Mouse (Mus musculus) small intestine, adult 2 months (tissue): ENCODE measurements around the gene Mef2b. TPM values are rescaled to one million over a fixed set of nuclear protein-coding genes. Genes with fewer than 3 reads are reported as not detected.

Experiments used
- H3K27ac ChIP-seq: fragments of 200-500 bp; 2 replicates; pipeline ENCODE4 v1.5.1; 2012; ENCODE audit warnings: low read depth, low read length, control low read depth, inconsistent platforms; ENCODE audit not compliant: insufficient read depth
- H3K27me3 ChIP-seq: fragments of 200-500 bp; 2 replicates; pipeline ENCODE4 v1.6.1; 2012; ENCODE audit warnings: mild to moderate bottlenecking, moderate library complexity, low read length, inconsistent platforms; ENCODE audit not compliant: control insufficient read depth, insufficient read depth
- H3K36me3 ChIP-seq: fragments of 200-500 bp; 2 replicates; pipeline ENCODE4 v1.6.1; 2012; ENCODE audit warnings: mild to moderate bottlenecking, low read length, control low read depth, inconsistent platforms; ENCODE audit not compliant: control insufficient read depth, insufficient read depth
- H3K4me1 ChIP-seq: fragments of 200-500 bp; 2 replicates; pipeline ENCODE4 v1.6.1; 2012; ENCODE audit warnings: low read length, inconsistent platforms, mixed read lengths; ENCODE audit not compliant: control insufficient read depth, insufficient read depth, insufficient read length
- H3K4me3 ChIP-seq: fragments of 200-500 bp; 2 replicates; pipeline ENCODE4 v1.5.1; 2012; ENCODE audit warnings: low read depth, mild to moderate bottlenecking, control low read depth, inconsistent platforms, low read length, moderate library complexity
- CTCF ChIP-seq: fragments of 200-500 bp; IDR thresholded peaks from 2 replicates; pipeline ENCODE4 v1.5.1; 2012; ENCODE audit warnings: low read depth, mild to moderate bottlenecking, control low read depth, inconsistent platforms, low read length, moderate library complexity, mixed read lengths; ENCODE audit not compliant: insufficient replicate concordance, insufficient read length; ENCODE audit errors: extremely low read depth
- POLR2A ChIP-seq: fragments of 200-500 bp; IDR thresholded peaks from 2 replicates; pipeline ENCODE4 v1.6.1; 2012; ENCODE audit warnings: low read depth, mild to moderate bottlenecking, control low read depth, inconsistent platforms, low read length, moderate library complexity
- WGBS: fragments of 180-500 bp; shearing (Covaris S2); methylation state at CpG from one replicate; pipeline ENCODE4 v1.1.7; 2018; 5-methylcytosine and 5-hydroxymethylcytosine counted together
- polyA plus RNA-seq: library from polyadenylated mRNA; depleted of rRNA; stranded (reverse); fragments of >200 nt; gene quantifications from 2 replicates; pipeline ENCODE4 v1.2.3, GENCODE M21; 2012

Gene Mef2b
- polyA plus RNA-seq, 1 experiment, result 5.3 TPM

DNA sequence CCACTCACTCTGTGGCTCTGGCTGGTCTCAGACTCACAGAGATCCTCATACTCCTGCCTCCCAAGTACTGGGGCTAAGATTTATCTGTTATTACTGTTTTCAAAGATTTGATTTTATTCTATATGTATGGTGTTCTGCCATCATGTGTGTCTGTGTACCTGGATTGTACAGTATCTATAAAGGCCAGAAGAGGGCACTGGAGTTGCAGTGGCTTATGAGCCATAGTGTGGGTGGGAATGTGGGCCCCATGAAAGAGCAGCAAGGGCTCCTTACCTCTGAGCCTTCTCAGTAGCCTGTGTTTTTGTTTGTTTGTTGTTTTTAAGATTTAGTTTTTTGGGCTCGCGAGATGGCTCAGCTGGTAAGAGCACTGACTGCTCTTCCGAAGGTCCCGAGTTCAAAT is 39.6 kb downstream of the Mef2b start:
- WGBS, result 96% methylated on average over 4 of the region's 4 CpGs

DNA sequence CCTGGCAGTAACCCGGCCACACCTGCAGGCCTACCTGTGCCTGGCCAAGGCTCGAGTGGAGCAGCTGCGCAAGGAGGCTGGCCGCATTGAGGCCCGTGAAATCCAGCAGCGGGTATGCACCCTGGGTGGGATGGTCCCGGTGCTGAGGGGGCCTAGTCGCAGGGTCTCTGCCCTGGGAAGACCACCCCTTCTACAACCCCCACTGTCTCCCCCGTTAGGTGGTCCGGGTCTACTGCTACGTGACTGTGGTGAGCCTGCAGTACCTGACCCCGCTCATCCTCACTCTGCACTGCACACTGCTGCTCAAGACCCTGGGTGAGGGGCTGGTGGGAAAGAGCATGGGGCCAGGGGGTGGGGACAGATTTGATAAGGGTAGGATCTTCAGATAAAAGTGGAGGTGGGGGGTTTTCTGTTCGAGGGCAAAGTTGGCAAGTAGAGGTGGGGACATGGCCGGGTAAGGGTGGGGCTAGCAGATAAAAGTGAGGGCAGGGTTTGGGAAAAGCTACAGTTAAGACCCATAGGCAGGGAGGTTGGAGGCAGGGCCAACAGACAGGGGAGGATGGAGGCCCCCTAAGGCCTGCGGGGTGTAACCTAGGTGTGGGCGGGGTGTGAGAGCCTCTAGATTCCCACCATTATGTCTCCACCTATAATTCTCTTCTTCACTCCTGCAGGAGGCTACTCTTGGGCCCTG is 41.8 kb downstream of the Mef2b start:
- Histone ChIP-seq H3K36me3 (peaks cover 35% of the 10 kb centered on the region), H3K4me1 (peaks cover 8% of the 10 kb centered on the region), H3K27ac (no peak overlapping the region), H3K4me3 (no peak overlapping the region), H3K27me3 (no peaks in the 10 kb centered on the region)
- 62% methylated on average over 16 of the region's 16 CpGs for WGBS
- TF ChIP-seq POLR2A (no peak), CTCF (no peak)

More for the DNA sequence above, 39.6 kb downstream of the Mef2b start:
- Histone ChIP-seq H3K4me1 (peaks cover 2% of the 10 kb centered on the region; the same call in 1 of the 2 replicates), H3K36me3 (peaks cover 35% of the 10 kb centered on the region), H3K27ac (no peak overlapping the region), H3K27me3 (no peaks in the 10 kb centered on the region), H3K4me3 (no peak overlapping the region)
- TF ChIP-seq POLR2A (no peak), CTCF (peak; percentile 43; the same call in 1 of the 2 replicates)

GRCm38 (mm10) chr8:70181903-70182252 is 42.4 kb downstream of the Mef2b start:
- H3K4me1 ChIP-seq, result peaks cover 13% of the 10 kb centered on the region
- TF ChIP-seq POLR2A (no peak), CTCF (no peak)
- no peak overlapping the region for H3K4me3 ChIP-seq
- 21% methylated on average over 2 of the region's 2 CpGs for WGBS
- peaks cover 32% of the 10 kb centered on the region for H3K36me3 ChIP-seq
- no peaks in the 10 kb centered on the region for H3K27me3 ChIP-seq
- no peak overlapping the region for H3K27ac ChIP-seq

DNA sequence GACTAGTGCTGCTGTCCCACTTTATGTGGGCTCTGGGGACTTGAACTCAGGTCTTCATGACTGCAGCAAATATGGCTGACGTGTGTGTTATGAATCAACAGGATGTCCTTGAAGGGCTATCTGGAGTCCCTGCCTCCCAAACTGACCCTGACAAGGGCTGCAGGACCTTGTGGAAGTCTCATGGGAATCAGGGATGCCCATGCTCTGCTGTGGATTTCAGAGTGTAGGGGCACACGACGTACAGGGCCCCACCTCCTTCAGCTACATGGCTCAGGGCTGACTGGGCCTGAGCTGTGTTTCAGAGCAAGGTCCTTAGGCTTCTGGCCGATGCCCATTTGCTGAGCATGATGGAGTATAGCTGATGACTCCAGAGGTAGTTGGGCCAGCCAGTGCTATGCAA is 43.7 kb downstream of the Mef2b start:
- H3K27me3 ChIP-seq, result no peaks in the 10 kb centered on the region
- WGBS, result 89% methylated on average over 4 of the region's 4 CpGs

DNA sequence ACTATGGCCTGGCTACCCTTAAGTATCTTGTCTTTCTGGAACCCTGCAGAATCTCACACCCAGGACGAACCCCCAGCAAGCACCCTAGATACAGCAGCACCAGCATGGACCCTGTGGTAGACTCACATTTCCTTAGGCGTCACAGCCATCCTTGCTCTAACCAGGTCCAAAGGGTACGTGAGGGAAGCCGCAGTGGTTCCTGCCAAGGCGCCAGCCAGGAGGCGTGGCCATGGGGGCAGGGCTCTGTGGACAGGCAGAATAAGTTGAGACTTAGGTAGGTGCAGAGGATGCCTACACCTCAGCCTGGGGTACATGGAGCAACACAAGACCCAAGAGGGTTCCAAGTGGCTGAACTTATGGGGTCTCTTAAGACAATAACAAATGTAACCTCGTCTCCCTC is 49.2 kb downstream of the Mef2b start:
- no peak overlapping the region for H3K4me3 ChIP-seq
- WGBS, result 34% methylated on average over 7 of the region's 7 CpGs
- H3K27me3 ChIP-seq, result no peaks in the 10 kb centered on the region
- TF ChIP-seq POLR2A (no peak), CTCF (no peak)
- H3K4me1 ChIP-seq, result peaks cover 66% of the 10 kb centered on the region
- peaks cover 3% of the 10 kb centered on the region; the same call in 1 of the 2 replicates for H3K36me3 ChIP-seq
- H3K27ac ChIP-seq, result peak overlapping the region; percentile 87

More for the DNA sequence above, 43.7 kb downstream of the Mef2b start:
- Histone ChIP-seq H3K4me1 (peaks cover 26% of the 10 kb centered on the region), H3K4me3 (no peak overlapping the region), H3K36me3 (peaks cover 22% of the 10 kb centered on the region), H3K27ac (no peak overlapping the region)
- TF ChIP-seq CTCF, result no peak
- TF ChIP-seq POLR2A, result no peak

DNA sequence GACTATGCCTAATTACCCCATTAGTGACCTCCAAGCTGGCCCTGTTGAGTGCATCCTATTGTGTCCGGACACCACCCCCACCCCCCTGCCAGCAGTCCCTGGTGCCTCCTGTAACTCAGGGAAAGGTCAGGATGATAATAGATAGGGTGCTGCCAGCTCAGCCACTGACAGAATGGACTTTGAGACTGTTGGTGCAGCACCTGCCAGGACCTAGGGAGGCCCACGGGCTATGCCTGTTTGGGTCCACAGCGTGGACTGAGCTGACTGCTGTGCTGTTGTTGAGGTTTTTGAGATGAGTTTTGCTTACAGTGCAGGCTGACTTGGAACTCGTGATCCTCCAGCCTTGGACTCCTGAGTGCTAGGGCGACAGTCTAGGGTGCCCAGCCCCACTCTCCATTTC is 53.7 kb downstream of the Mef2b start:
- no peaks in the 10 kb centered on the region for H3K36me3 ChIP-seq
- peaks cover 49% of the 10 kb centered on the region for H3K4me1 ChIP-seq
- 19% methylated on average over 5 of the region's 5 CpGs for WGBS
- no peak for TF ChIP-seq CTCF
- no peak for TF ChIP-seq POLR2A
- peak overlapping the region; percentile 79 for H3K27ac ChIP-seq
- H3K4me3 ChIP-seq, result no peak overlapping the region
- H3K27me3 ChIP-seq, result no peaks in the 10 kb centered on the region

DNA sequence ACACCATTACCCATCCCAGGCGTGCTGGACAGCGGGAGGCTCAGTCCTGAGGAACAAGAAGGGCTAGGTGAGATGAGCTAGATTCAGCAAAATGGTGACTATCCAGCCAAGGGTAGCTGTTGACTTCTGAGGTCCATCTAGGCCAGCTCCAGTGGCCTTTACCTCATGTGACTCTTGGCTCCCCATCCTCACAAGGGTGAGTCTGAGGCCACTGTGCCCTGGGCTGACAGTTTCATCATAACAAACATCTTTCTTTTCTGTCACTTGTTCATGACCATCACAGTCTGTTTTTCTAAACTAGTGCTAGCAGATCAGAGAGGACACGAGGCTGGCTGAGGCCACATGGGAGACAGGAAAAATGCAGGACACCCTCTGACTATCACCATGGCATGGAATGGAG is 54.7 kb downstream of the Mef2b start:
- Histone ChIP-seq H3K27ac (no peak overlapping the region), H3K4me3 (no peak overlapping the region), H3K27me3 (no peaks in the 10 kb centered on the region), H3K4me1 (peaks cover 41% of the 10 kb centered on the region), H3K36me3 (no peaks in the 10 kb centered on the region)
- 90% methylated on average over 3 of the region's 3 CpGs for whole genome bisulfite sequencing
- no peak for TF ChIP-seq POLR2A
- no peak for TF ChIP-seq CTCF

DNA sequence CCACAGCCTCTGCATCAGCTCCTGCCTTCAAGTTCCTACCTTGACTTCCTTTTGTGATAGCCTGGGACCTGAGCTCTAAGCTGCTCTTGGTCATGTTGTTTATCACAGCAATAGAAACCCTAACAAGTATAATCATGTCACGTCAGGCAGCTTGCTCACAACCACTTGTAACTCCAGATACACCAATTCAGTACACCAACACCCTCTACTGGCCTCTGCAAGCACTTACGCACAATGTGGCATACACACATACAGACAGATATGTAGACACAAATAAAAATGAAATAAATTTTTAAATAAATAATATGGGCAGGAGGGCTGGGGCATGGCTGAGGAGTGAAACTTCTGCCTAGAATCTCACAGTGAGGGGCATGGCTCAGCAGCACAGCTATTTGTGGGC is 56.3 kb downstream of the Mef2b start:
- TF ChIP-seq POLR2A (no peak), CTCF (no peak)
- H3K36me3 ChIP-seq, result no peaks in the 10 kb centered on the region
- H3K27me3 ChIP-seq, result no peaks in the 10 kb centered on the region
- H3K4me3 ChIP-seq, result no peak overlapping the region
- peaks cover 42% of the 10 kb centered on the region for H3K4me1 ChIP-seq
- WGBS, result 74% methylated on average over 2 of the region's 2 CpGs
- no peak overlapping the region for H3K27ac ChIP-seq
